Mouse (Mus musculus) small intestine, adult 2 months (tissue): ENCODE data around the gene Gm128. TPM values are rescaled to one million over a fixed set of nuclear protein-coding genes. Genes with fewer than 3 reads are reported as not detected.

ENCODE experiments used
- H3K27ac ChIP-seq: fragments of 200-500 bp; 2 replicates; pipeline ENCODE4 v1.5.1; 2012; ENCODE audit warnings: low read depth, low read length, control low read depth, inconsistent platforms; ENCODE audit not compliant: insufficient read depth
- H3K27me3 ChIP-seq: fragments of 200-500 bp; 2 replicates; pipeline ENCODE4 v1.6.1; 2012; ENCODE audit warnings: mild to moderate bottlenecking, moderate library complexity, low read length, inconsistent platforms; ENCODE audit not compliant: control insufficient read depth, insufficient read depth
- H3K36me3 ChIP-seq: fragments of 200-500 bp; 2 replicates; pipeline ENCODE4 v1.6.1; 2012; ENCODE audit warnings: mild to moderate bottlenecking, low read length, control low read depth, inconsistent platforms; ENCODE audit not compliant: control insufficient read depth, insufficient read depth
- H3K4me1 ChIP-seq: fragments of 200-500 bp; 2 replicates; pipeline ENCODE4 v1.6.1; 2012; ENCODE audit warnings: low read length, inconsistent platforms, mixed read lengths; ENCODE audit not compliant: control insufficient read depth, insufficient read depth, insufficient read length
- H3K4me3 ChIP-seq: fragments of 200-500 bp; 2 replicates; pipeline ENCODE4 v1.5.1; 2012; ENCODE audit warnings: low read depth, mild to moderate bottlenecking, control low read depth, inconsistent platforms, low read length, moderate library complexity
- CTCF ChIP-seq: fragments of 200-500 bp; IDR thresholded peaks from 2 replicates; pipeline ENCODE4 v1.5.1; 2012; ENCODE audit warnings: low read depth, mild to moderate bottlenecking, control low read depth, inconsistent platforms, low read length, moderate library complexity, mixed read lengths; ENCODE audit not compliant: insufficient replicate concordance, insufficient read length; ENCODE audit errors: extremely low read depth
- POLR2A ChIP-seq: fragments of 200-500 bp; IDR thresholded peaks from 2 replicates; pipeline ENCODE4 v1.6.1; 2012; ENCODE audit warnings: low read depth, mild to moderate bottlenecking, control low read depth, inconsistent platforms, low read length, moderate library complexity
- WGBS: fragments of 180-500 bp; shearing (Covaris S2); methylation state at CpG from one replicate; pipeline ENCODE4 v1.1.7; 2018; 5-methylcytosine and 5-hydroxymethylcytosine counted together
- polyA plus RNA-seq: library from polyadenylated mRNA; depleted of rRNA; stranded (reverse); fragments of >200 nt; gene quantifications from 2 replicates; pipeline ENCODE4 v1.2.3, GENCODE M21; 2012

The Gm128 gene
- polyA plus RNA-seq, 1 experiment = 0.13 TPM

- Histone ChIP-seq H3K36me3 (peaks cover 41% of the 10 kb centered on the region), H3K4me3 (peak overlapping the region; percentile 84), H3K27me3 (no peaks in the 10 kb centered on the region), H3K27ac (peak overlapping the region; percentile 100), H3K4me1 (peaks cover 26% of the 10 kb centered on the region)
- no peak for TF ChIP-seq POLR2A
- TF ChIP-seq CTCF = no peak
- WGBS = 5% methylated on average over 8 of the region's 8 CpGs
Measured at GRCm38 (mm10) chr3:95230495-95231297, 10.7 kb downstream of the Gm128 start.

DNA sequence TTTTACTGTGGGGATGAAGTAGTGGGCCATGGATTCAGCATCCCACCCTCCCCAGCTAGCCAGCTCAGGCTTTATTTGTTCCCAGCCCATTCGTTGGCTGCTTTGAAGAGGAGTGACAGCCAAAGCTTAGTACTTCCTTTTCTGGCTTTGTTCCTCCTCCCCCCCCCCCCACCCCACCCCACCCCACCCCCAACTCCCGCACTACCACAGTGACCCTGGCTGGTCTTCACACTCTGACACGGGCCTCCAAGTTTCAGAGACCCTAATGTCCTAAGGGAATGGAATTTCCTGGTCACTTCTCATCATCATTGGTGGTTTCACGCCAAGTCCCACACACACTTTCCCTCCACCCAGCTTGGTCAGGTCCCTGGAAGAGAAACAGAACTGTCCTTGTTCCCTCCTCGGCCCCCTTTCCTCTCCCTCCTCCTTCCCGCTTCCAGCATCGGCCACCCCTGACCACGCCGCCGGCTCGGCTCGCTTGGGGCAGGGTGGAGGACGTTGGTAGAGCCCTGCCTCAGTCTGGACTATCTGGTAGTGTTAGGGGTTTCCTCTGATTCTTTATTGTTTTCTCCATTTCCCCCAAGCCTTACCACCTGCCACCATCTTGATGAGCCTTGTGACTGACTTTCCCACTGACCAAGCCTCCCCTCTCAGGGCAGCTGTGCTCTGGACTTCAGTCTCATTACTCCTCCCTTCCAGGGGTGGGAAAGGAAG, 11.5 kb downstream of the Gm128 start:
- under 1% methylated on average over 13 of the region's 13 CpGs for WGBS
- peak overlapping the region; percentile 84 for H3K4me3 ChIP-seq
- H3K27ac ChIP-seq = peak overlapping the region; percentile 100
- TF ChIP-seq POLR2A (peak; percentile 85), CTCF (0 out of 2 replicates have a peak, but pooled peaks have one; percentile 1)
- peaks cover 35% of the 10 kb centered on the region for H3K36me3 ChIP-seq
- peaks cover 26% of the 10 kb centered on the region for H3K4me1 ChIP-seq
- H3K27me3 ChIP-seq = no peaks in the 10 kb centered on the region

- H3K36me3 ChIP-seq = peaks cover 29% of the 10 kb centered on the region
- H3K27ac ChIP-seq = peak overlapping the region; percentile 100
- peaks cover 26% of the 10 kb centered on the region for H3K4me1 ChIP-seq
- TF ChIP-seq CTCF (no peak), POLR2A (peak; percentile 1)
- peak overlapping the region; percentile 84 for H3K4me3 ChIP-seq
- no peaks in the 10 kb centered on the region for H3K27me3 ChIP-seq
- WGBS = 1% methylated on average over 43 of the region's 43 CpGs
Measured at GRCm38 (mm10) chr3:95228894-95229780, 12.3 kb downstream of the Gm128 start.

DNA sequence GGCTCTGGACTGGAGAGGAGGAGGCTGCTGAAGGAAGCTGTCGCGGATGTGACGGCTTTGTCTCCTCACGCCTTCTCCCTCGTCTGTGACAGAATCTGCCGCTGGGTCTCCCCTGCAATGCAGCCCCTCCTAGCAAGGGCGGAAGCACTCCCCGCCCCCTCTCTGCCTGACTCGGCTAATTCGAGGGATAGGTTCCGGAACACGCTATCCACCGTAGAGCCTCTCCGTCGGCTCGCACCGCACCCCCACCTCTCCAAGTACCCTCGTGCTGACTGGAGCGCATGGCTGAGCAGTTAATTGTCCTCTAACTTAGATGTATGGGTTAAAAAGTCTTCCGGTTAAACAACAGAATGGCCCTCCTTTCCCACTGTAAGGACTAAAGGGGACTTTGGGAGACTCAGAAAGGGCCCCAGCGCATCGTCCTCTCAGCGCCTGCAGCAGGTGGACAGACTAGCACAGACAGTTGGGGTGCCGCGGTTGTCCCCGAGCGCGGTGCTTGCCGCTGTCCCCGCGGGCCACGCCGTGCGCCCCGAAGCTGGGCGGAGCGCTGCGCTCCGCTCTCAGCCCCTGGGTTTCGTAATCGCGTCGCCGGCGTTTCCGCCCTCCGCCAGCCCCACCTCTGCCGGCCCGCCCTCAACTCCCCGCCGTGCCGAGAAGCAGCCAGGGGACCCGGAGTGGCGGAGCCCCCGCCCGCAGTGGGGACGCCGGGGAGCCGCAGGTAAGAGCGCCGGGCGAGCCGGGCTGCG, 13.1 kb downstream of the Gm128 start, which contains the start of gene Cdc42se1:
TSS of gene Cdc42se1 (plus strand) at position 585 of the 746 bp plus-strand sequence.
- H3K27ac ChIP-seq = peak within 1 kb of the TSS; percentile 100
- peak within 1 kb of the TSS; percentile 84 for H3K4me3 ChIP-seq
- peaks cover 26% of the 10 kb centered on the region for H3K4me1 ChIP-seq
- peaks cover 24% of the 10 kb centered on the region for H3K36me3 ChIP-seq
- under 1% methylated on average over 64 of the region's 64 CpGs for WGBS
- no peaks in the 10 kb centered on the region for H3K27me3 ChIP-seq
- TF ChIP-seq POLR2A (peak; percentile 80), CTCF (no peak)

DNA sequence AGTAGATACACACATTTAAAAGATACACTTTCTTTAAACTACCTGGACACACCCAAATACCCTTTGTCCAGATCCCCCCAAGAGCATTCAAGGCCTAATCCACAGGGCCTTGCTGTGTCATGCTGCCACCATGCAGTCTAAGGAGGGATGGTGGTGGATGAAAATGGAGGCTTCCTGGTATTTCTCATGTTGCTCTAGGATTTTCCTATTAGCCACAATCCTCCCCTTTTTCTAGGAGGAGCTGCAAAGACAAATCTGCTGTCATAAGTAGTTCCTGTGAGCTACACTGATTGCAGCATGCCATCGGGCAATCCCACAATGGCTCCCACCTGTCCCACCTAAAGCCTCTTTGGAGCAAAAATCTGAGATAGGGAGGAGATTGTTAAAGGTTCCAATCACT, 14.2 kb downstream of the Gm128 start:
- Histone ChIP-seq H3K4me1 (peaks cover 19% of the 10 kb centered on the region), H3K27me3 (no peaks in the 10 kb centered on the region), H3K27ac (no peak overlapping the region), H3K4me3 (no peak overlapping the region), H3K36me3 (peaks cover 16% of the 10 kb centered on the region)
- TF ChIP-seq POLR2A (no peak), CTCF (no peak)
- WGBS = 35% methylated on average over 1 of the region's 1 CpGs

- TF ChIP-seq POLR2A = no peak
- no peak for TF ChIP-seq CTCF
- no peaks in the 10 kb centered on the region for H3K27me3 ChIP-seq
- no peak overlapping the region for H3K4me3 ChIP-seq
- no peak overlapping the region for H3K27ac ChIP-seq
- H3K36me3 ChIP-seq = peaks cover 13% of the 10 kb centered on the region
- WGBS = 39% methylated on average over 6 of the region's 6 CpGs
- 0 out of 2 replicates have a peak, but pooled peaks cover 2% of the 10 kb centered on the region for H3K4me1 ChIP-seq
Measured at GRCm38 (mm10) chr3:95224295-95224694, 17.1 kb downstream of the Gm128 start.
